ENCODE assay signal across 9 mouse cellular contexts in genomic region chr1:75016846-75017245, GRCm38 (mm10).
DNase-seq lines count a peak whose midpoint lies in the region; ATAC-seq and TF ChIP-seq lines count a peak whose summit lies in the region.
"Had no signal": no experiment of that assay in that cellular context is flagged by ENCODE, and none has a peak within 500 bp of the region (broad histone marks: within the 10 kb centered on the region; RNA-seq: fewer than 3 reads in every experiment).

No protein-coding gene starts in this region.

- ATAC-seq in liver, embryonic 14.5 days (ENCODE audit: insufficient read depth) = no peak

- no peak for TF ChIP-seq EP300 in liver, embryonic 14.5 days (IDR thresholded peaks at IDR 0.05; ENCODE audit: low read depth)

- peak; percentile 3 to 20 for DNase-seq in CD8-positive naive resting alpha-beta T cell, adult 2 months (ENCODE audit: low read depth in 2 of 2, low spot score in 2 of 2)
- peak; percentile 71 for DNase-seq in adrenal gland, adult 2 months
- peak; percentile 92 for DNase-seq in embryo, embryonic 10.5 days (ENCODE audit: low spot score)
- peak; percentile 49 to 81 for DNase-seq in gastrocnemius, postnatal 4 days (ENCODE audit: low spot score in 2 of 2)
- DNase-seq in kidney, postnatal 36 days = peak; percentile 81 to 95
- peak; percentile 31 to 43 (median 37) for DNase-seq in liver, embryonic 14.5 days (ENCODE audit: low read depth in 3 of 3, low spot score in 3 of 3)
- DNase-seq in retina, adult 2 months (ENCODE audit: low read depth, low spot score) = peak; percentile 52
- DNase-seq in urinary bladder, adult 18-20 months (ENCODE audit: low spot score in 2 of 2) = peak; percentile 61 to 82

- WGBS in liver, embryonic 14.5 days (ENCODE audit: insufficient replicate concordance) = 3% methylated on average over 6 of the region's 6 CpGs

- TF ChIP-seq CTCF in liver, embryonic 14.5 days (IDR thresholded peaks at IDR 0.05; ENCODE audit: low read depth) = peak; percentile 85

- peaks cover 0 to 8% of the 10 kb centered on the region in 2 experiments; a peak in 2 of 4 replicates for H3K4me1 ChIP-seq in liver, embryonic 14.5 days (replicated peaks; ENCODE audit: control insufficient read depth in 2 of 2, insufficient read depth in 2 of 2, low read length in 1 of 2)

- no peaks in the 10 kb centered on the region for H3K9me3 ChIP-seq in liver, embryonic 14.5 days (ENCODE audit: control insufficient read depth, low read length)
- H3K9me3 ChIP-seq: limb, embryonic 12.5 days had no signal

- H3K36me3 ChIP-seq in liver, embryonic 14.5 days (replicated peaks; ENCODE audit: control insufficient read depth, insufficient read depth, low read depth) = no peaks in the 10 kb centered on the region
- H3K36me3 ChIP-seq: limb, embryonic 12.5 days had no signal

- no peak overlapping the region for H3K4me2 ChIP-seq in liver, embryonic 14.5 days (ENCODE audit: low read depth)

- H3K27ac ChIP-seq in liver, embryonic 14.5 days = no peak overlapping the region

- H3K9ac ChIP-seq in liver, embryonic 14.5 days (replicated peaks) = no peak overlapping the region
- H3K9ac ChIP-seq: limb, embryonic 12.5 days had no signal

- H3K27me3 ChIP-seq in liver, embryonic 14.5 days (ENCODE audit: control insufficient read depth, insufficient read depth, low read length) = no peaks in the 10 kb centered on the region

- H3K4me3 ChIP-seq in liver, embryonic 14.5 days (ENCODE audit: insufficient read depth in 1 of 2, low read depth in 2 of 2, low read length in 2 of 2) = no peak overlapping the region
- H3K4me3 ChIP-seq: limb, embryonic 12.5 days had no signal

Comparison
In these comparisons a context has a peak if more than half of its experiments do, and no peak if none do; other contexts are left out.
1. DNase-seq: peak in every context shown above with its lines; median percentile 92 in embryo, embryonic 10.5 days; 88 in kidney, postnatal 36 days; 72 in urinary bladder, adult 18-20 months; 71 in adrenal gland, adult 2 months; 65 in gastrocnemius, postnatal 4 days; 52 in retina, adult 2 months; 37 in liver, embryonic 14.5 days; 12 in CD8-positive naive resting alpha-beta T cell, adult 2 months.